Mouse (Mus musculus): ENCODE measurements at regions not wholly inside any gene's neighbourhood (a gene's known extent, or its start where the extent isn't known, plus 50 kb on each side); places are given as distances from the start of the nearest gene placed in this dataset.

- TF ChIP-seq CTCF (conservative IDR thresholded peaks at IDR 0.05; ENCODE audit: low read length), result no peak
- TF ChIP-seq POU5F1 (IDR thresholded peaks at IDR 0.05; ENCODE audit: borderline replicate concordance, low read length), result no peak
Observed at GRCm38 (mm10) chr17:15174354-15174953, 133.1 kb upstream of the Gm3448 start.
